Mouse (Mus musculus) layer of hippocampus, postnatal 36 days (tissue): ENCODE measurements around the gene Rae1. TPM values are rescaled to one million over a fixed set of nuclear protein-coding genes. Genes with fewer than 3 reads are reported as not detected.

ENCODE experiments used
- DNase-seq, 2 experiments: peaks; one replicate each; pipeline ENCODE4 v3.0.0; 2022
- total RNA-seq, 2 experiments: library from RNA; stranded (reverse); gene quantifications; 2 replicates each; pipeline ENCODE4 v1.2.3; 2021

Gene Rae1
- total RNA-seq, 2 experiments from 2014 or later, result 72.9 to 77.0 TPM

DNA sequence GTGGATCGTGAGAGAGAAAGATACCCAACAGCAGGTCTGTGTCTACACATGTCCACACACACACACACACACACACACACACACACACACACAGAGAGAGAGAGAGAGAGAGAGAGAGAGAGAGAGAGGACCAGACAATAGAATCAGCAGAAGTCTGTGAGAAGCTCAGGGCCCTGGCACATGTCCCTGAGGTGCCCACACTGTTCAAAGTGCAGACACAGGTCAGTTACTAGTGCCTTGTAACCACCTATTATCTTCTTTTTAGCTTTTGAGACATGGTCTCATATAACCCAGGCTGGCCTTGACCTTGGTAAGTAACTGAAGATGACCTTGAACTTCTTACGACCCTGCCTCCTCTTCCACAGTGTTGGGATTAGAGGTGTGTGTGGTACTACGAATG is 49.3 kb downstream of the Rae1 start:
- no peak for DNase-seq

DNA sequence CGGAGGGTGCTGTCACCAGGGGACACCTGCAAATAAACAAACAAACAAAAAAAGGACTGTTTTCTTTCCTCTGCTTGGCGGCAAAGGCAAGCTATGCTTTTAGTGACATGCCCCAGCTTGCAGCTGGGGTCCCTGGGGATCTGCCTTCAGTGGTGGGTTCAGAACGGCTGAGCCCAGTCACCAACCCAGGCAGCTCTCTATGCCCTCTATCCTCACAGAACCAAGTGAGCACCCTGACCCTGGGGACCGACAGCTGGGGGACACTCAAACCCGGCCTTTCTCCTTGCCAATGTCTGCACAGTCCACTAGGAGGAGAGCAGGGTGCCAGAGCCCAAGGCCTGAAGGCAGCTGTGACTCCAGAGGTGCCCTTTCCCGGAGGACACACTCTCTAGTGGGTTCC is 49.9 kb downstream of the Rae1 start:
- no peak for DNase-seq

DNA sequence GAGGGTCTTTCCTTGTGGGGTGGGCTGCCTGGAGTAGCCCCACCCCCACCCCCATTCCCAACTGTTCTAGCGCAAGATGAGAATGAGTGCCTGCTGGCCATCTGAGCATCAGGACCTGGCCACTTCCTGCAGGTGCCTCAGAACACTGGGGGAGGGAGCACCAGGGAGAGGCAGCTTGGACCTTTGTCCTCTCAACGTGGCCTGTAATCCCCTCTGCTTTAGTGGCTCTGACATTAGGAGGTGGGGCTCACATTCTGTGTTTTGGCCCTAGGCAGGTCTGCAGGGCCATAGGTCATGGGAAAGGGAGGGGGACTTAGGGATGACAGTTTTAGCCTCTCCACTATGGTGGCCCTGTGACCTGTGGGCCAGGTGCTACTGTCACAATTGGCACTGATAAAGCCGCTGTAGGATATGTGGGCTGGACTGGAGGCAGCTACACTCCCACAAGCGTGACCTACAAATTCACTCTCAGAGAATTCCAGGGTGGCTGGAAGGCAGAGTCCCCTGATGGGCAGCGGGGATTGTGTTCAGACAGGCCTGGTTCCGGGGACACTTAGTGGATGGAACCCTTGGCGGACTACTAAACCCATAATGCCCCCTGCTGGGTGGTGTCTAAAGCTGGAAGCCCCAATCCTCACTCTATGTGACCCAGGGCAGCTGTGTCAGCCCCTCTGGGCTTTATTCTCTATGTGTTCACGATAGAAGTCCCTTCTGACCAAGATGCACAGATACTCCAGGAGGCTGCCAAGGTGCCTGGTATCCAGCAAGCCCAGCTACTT is 50.9 kb downstream of the Rae1 start:
- no peak for DNase-seq

DNA sequence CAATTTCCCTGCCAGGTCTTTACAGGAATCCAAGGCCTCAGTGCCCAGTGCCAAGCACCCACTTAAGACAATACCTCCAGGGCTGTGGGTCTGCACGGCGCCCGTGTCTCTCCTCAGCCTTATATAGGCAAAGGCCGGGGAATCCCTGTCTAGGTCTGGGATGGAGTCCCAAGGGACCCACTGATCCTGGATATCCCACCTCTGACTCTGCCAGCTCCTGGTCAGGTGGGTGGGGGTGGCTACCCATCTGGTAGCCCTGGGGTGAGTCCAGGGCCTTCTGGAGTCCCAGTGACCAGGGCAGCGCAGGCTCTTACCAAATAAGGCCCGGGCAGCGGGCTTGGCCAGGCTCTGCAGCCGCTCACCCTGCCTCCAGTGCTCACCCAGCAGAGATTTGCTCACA is 53.0 kb downstream of the Rae1 start:
- no peak for DNase-seq

DNA sequence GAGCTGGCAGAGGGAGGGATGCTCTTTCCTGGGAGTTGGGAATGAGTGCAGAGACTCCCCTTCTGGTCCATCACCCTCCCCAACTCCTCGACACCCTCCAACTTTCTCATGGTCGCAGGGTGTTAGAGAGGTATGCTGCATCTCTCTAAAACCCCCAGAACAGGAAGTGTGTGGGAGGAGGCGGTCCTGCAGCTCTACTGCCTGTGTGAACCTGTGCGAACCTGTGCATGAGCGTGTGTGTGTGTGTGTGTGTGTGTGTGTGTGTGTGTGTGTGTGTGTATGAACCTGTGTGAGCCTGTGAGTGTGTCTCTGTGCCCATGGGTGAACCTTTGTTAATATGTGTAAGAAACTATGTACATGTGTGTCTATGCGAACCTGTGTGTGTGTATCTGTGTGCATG is 53.9 kb downstream of the Rae1 start:
- DNase-seq, result no peak

DNA sequence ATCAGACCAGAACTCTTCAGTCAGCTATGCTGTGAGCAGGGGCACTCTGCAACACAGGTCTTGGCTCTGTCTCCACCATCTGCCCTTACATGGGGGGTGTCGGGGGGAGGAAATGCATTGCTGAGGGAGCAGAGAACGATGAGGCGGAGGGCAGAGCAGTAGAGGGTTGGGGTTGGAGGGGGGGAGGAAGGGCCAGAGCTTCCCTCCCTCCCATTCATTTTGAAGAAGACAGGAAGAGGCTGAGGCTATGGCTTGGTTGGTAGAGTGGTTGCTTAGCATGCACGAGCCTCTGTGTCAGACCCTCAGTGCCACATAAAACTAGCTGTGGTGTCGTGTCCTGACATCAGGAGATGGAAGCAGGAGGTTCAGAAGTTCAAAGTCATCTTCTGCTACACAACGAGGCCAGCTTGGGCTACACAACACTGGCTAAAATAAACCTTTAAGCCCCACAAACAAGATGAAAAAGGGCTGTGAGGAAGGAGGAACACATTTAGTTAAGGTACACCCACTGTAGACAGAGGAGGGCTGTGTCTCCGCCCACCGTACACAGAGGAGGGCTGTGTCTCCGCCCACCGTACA is 56.5 kb downstream of the Rae1 start:
- no peak for DNase-seq

DNA sequence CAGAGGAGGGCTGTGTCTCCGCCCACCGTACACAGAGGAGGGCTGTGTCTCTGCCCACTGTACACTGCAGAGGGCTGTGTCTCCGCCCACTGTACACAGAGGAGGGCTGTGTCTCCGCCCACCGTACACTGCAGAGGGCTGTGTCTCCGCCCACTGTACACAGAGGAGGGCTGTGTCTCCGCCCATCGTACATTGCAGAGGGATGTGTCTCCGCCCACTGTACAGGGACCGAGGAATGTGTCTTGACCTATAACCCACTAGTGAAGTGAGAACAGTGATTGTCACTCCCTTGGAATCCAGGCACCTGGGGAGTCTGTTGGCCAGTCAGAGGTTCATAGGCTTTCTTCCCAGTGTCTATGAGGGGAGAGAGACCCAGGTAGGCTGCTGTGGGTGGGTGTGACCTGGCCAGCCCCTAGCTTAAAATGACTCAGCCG is 57.0 kb downstream of the Rae1 start:
- DNase-seq, result no peak

DNA sequence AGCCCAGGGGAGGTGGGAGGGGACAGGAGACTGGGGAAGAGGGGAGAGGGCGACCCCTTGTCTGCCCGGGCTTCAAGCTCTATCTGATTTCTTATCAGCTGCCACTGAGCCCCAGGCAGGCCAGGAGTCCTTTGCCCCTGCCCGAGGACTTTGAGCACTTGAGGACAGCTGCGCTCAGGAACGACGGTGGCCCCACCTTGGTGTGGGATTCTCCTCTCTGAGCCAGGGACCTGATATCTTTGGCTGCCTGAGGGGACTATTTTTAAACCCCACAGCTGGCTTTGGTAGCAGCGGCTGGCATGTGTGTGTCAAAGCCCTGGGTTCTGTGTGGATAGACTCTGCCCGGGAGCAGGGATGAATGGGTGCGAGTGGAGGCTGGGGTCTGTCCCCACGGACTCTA is 57.7 kb downstream of the Rae1 start:
- no peak for DNase-seq

DNA sequence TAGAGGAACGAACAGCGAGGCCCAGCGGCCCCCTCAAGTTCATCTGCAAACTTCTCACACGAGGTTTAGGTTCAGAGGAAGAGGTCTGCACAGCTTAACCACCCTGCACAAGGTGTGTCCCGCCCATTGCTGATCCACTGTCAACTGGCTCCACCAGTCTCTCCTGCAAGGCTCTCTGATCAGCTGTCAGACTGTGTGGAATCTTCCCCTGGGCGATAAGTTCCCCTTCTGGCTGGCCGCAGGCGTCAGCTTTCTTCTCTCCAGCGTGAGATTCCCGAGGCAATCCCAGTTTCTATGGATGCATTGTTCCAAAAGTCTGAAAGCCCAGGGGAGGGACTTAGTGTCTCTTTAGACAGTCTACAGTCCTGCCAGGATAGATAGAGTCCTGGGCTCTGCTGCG is 58.3 kb downstream of the Rae1 start:
- DNase-seq, result no peak

DNA sequence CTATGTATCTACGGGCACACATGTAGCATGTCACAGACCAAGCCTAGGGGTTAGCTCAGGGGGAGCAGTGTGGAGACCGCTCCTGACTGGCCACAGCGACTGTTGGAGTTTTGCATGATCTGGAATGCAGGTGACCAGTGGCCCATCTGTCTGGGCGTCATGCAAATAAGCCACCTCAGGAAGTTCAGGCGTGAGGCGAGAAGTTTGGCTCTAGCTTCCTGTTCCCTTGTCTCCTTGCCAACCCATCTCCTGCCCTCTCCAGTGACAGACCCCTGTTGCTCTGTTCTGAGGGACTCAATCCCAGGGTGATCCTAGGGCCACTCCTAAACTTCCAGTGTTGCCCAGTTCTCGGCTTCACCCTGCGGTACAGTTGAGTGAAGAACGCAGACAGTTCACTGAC is 60.5 kb downstream of the Rae1 start:
- no peak for DNase-seq

DNA sequence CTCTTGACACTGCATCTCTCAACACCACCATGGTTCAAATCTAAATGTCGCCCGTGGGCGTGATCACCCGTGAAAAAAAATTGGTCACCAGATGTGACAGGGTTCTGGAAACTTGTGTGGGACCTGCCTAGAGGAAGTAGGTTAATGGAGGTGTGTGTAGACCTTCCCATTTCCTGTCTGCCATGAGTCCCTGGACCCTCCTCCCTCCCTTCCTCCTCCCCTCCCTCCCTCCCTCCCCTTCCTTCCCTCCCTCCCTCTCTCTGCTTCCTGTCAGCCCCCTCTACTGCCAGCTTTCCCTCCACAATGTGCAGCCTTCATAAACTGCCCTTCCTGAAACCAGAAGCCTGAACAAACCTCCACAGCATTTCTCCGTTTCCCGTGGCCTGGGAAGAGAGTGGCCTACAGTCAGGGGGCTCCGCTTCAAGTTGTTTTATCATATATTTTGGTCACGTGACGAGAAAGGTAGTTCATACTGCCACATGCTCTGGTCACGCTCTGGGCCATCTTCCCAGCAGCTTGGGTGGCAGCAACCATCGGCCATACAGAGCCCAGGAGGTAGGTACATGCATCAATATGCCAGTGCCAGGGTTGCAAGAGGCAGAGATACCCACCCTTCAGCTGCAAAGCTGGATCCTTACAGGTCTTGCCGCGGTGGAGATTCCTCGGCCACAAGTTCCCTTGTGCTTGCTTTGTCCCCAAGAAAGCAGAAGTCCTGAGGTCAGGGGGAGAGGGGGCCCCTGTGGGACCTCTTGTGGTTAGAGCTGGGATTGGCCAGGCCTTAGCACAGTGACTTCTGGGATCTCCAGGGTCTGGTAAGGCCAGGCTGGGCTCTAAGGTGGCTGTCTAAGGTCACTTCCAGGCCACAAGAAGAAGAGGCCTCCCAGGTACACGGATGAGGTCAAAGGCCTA is 61.8 kb downstream of the Rae1 start:
- DNase-seq, result no peak

DNA sequence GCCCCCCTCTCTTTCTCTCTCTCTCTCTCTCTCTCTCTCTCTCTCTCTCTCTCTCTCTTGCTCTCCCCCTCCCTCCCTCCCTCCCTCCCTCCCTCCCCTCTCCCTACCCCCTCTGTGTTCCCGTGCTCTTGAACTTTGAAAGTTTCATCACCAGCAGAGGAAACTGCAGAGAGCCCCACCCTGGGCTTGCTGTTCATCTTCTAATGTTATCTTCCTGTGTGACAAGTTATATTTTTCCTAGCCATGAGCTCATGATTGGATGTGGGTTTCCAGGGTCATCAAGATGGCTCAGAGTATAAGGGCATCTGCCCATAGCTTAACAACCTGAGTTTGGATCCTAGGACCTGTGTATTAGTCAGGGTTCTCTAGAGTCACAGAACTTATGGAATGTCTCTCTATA is 63.3 kb downstream of the Rae1 start:
- no peak for DNase-seq

DNA sequence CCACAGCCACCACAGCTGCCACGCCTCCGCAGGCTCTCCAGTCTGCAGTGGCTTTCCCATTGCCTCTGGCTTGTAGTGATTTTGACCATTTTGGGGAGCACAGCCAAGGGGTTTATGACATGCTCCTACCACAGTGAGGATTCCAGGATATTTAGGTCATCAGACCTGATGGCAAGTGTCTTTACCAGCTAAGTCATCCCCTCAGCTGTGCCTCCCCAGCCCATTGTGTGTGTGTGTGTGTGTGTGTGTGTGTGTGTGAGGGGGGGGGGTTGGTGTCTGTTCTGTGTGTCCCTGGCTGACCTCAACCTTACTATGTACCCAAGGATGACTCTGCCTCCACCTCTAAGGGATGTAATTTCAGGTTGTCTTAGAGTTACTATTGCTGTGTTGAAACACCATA is 64.9 kb downstream of the Rae1 start:
- no peak for DNase-seq

Other genes with a start within 250 kb of the Rae1 start
- gene Bmp7, start 59.8 kb upstream of the Rae1 start, total RNA-seq, result 1 to 10 TPM; 3.6 to 6.2 TPM
- not detected for gene Spo11, start 22.4 kb upstream of the Rae1 start, total RNA-seq
- 1 to 10 TPM; 3.8 to 4.6 TPM for gene Rbm38, start 20.4 kb downstream of the Rae1 start, total RNA-seq
- gene Ctcfl, start 119.4 kb downstream of the Rae1 start, total RNA-seq, result not detected
- not detected for gene Pck1, start 152.9 kb downstream of the Rae1 start, total RNA-seq
- gene Zbp1, start 218.8 kb downstream of the Rae1 start, total RNA-seq, result under 1 TPM in 1 of 2 experiments, not detected in 1; 0.35 TPM